Mouse (Mus musculus): ENCODE measurements around the gene Sox5. TPM values are rescaled to one million over a fixed set of nuclear protein-coding genes. Genes with fewer than 3 reads are reported as not detected.
"Not testable (repeated sequence)": the region's sequence is repeated elsewhere in the genome, so short reads cannot be mapped to it uniquely, and the experiment has no call there.

Sox5 gene
- total RNA-seq, 2 experiments from 2014 or later, result 15.5 to 16.1 TPM

DNA sequence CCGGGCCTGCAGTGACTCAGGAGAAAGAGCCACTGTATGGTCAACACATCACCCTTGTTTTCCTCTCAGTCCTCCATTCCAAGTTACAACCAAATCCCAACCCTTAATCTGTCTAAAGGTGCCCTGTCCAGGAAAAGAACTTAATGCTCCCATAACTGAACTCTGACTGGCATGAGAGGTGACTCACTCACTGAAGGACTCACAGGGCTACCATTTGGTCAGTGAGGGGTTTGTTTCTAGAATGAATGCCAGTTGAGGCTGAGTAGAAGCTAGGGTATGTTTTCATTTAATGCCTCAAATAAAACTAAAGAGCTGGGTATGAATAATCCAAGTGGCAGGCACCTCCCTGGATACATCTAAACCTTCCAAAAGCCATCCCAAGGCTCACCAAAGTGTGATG lies 484.6 kb downstream of the Sox5 start:
- DNase-seq (ENCODE audit: low spot score in 2 of 2), result no peak

DNA sequence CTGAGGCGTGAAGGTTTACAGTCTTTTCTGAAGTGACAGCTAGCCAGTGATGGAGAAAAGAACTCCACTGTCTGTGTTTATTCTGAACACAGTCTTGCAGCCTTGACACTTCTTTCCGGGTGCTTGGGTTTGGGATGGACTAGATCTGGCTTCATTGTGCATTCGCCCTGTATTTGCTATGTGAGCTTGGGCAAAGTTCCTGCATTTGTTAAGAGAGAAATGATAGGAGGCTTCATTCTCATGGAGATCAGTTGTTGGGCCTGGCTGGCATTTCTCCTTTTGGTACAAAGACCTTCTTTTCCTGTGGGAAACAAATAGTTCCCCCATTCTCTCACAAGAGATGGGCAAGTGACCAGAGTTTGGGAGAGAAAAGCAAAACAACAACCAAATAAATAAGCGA lies 490.3 kb downstream of the Sox5 start:
- DNase-seq (ENCODE audit: low spot score in 2 of 2), result no peak

DNA sequence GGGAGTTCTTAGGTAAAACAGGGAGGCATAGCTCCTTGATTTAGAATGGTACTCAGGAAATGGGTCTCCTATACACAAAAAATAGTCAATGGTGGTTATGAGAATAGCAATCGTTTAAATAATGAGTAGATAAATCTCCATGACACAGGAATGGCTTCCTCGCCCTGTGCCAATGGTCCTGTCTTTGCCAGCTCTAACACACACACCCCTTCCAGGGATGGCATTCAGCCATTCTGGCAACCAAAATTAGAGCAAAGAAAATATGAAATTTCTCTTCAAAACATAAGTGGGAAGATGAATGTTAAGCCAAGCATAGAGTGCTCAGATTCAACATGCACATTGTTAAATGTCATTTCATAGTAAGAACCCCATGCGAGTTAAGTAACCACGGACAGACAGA lies 495.7 kb downstream of the Sox5 start:
- no peak for DNase-seq (ENCODE audit: low spot score in 2 of 2)

DNA sequence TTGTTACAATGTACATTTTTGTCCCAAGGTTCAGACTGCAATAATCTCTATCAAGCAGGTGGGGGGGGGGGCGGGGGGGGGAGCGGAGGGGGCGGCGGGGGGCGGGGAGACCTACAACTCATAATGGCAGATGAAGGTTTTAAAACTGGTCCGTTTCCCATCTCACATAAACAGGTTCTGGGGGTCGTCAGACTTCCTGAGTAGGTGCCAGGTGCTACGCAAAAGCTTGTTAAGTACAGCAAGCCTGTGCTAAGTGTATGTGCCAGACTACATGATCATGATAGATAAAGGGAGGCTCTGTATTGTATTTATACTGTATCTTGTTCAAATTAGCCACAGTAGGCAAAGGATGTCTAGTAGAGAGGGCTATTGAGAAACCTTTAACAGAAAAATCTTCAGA lies 498.6 kb downstream of the Sox5 start:
- no peak for DNase-seq (ENCODE audit: low spot score in 2 of 2)

DNA sequence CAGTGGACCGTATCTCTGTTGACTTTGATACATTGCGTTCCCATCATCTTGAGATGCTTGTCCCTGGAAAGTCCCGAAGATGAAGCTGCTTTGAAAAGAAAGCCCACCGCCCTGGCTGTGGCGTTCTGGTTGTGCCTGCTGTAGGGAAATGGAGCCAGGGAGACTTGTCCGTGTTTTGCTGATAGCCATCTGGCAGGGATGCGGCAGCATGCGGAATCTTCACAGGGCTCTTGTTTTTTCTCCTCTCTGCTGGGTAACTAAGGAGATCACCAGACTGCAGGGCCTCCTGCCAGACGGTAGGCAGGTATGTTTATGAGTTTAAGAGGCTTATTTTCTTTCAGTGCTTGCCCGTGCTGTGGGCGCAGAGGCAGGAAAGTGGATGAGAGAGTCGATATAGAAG lies 499.0 kb downstream of the Sox5 start:
- no peak for DNase-seq (ENCODE audit: low spot score in 2 of 2)

DNA sequence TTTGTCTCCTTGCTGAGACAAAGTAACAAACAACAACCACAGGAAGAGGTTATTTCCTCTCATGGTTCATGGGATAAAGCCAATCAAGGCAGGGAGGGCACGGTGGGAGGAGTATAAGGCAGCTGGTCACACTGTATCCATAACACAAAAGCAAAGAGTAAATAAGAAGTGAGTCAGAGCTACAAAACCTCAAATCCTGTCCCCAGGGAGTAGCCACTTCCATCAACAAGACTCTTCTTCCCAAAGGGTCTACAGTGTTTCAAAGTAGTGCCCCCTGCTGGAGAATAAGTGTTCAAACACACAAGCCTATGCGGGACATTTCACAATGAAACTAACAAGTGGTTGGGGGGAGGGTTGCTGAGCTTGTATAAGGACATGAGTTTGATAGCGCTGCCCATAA lies 500.1 kb downstream of the Sox5 start:
- DNase-seq (ENCODE audit: low spot score in 2 of 2), result no peak

DNA sequence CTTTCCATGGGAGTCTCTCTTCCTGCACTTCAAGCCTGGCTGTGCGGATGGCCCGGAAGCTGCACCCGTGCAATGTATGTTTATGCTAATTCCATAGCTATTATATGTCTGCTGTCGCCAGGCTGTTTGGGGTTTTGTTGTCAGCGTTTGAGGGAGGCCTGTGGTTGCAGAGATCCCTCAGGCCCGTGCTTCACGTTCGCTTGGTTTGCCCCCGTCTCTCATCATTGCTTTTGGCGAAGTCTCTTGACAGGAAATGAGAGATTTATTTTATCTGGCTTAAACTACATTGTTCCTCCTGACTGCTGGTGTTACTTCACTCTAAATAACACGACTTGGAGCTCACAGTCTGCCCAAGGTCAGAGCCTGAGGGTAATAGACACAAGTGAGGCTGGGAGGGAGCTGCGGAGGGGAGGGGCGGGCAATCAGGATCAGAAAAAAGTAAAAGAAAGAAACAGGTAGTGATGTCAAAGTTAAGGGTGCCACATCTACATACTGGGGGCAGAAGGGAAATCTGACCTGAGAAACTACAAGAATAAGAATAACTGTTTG lies 503.2 kb downstream of the Sox5 start:
- DNase-seq (ENCODE audit: low spot score in 2 of 2), result no peak

DNA sequence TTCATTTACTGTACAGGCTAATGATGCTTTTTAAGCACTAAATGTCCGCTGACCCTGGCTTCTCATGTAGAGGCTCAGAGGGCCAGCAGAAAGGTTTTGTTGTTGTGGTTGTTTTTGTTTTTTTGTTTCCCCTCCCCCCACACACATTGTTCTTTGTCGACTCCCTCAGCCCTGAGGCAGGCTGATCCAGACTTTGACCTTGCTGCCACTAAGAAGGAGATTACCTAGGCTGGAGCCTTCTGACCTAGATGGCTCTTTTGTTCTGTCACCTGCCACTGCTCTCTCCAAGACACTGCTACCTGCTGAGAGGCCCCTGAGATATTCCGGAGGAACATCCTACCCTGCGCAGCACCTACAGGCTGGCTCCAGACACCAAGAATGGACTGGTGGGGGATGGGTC lies 508.4 kb downstream of the Sox5 start:
- DNase-seq (ENCODE audit: low spot score in 2 of 2), result not testable (repeated sequence)

DNA sequence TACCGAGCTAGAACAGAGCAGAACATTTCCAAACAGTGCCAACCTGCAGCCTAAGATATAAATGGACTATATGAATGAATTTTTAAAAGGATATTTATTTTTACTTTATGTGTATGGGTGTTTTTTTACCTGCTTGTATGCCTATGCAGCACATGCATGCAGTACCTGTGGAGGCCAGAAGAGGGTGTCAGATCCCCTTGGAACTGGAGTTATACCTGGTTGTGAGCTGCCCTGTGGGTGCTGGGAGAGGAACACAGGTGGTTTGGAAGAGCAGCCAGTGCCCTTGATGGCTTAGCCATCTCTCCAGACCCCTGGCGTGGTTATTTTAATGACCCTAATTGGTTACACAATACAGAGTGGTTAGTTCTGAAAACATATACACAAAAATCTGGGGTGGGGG lies 510.5 kb downstream of the Sox5 start:
- no peak for DNase-seq (ENCODE audit: low spot score in 2 of 2)

DNA sequence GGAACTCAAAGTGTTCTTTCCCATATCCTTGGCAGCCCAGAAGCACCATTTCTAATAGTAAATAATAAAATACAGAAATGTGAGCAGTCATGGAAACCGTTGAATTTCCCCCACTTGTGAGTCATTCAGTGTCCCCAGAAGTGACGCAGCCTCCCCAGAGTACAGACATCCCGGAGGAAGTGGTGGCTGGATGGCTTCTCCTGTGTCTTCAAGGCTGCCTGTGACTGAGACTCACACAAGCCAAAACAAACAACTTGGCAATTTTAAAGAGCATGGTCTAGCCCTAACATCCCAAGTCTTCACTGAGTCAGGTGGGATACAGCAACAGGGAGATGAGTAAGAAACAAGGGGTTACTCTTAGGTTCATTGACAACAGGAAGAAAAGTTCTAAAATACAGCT lies 511.5 kb downstream of the Sox5 start:
- DNase-seq (ENCODE audit: low spot score in 2 of 2), result no peak

DNA sequence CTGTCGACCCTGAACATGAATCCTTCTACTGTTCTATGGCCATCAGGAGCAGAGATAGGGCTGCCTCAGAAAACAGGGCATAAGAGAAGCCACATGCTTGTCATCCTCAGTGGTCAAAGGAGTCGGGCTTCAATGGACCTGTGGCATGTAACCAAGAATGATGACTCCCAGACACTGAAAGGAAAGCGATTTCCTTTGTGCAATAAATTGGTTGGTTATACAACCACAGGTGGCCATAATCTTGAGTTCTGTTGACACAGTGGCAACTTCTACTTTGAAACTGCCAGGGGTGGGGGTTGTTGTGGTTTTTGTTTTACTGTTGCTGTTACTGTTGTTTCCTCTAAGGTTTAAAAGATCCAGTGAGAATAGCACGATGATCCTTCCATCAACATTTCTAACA lies 512.1 kb downstream of the Sox5 start:
- no peak for DNase-seq (ENCODE audit: low spot score in 2 of 2)

DNA sequence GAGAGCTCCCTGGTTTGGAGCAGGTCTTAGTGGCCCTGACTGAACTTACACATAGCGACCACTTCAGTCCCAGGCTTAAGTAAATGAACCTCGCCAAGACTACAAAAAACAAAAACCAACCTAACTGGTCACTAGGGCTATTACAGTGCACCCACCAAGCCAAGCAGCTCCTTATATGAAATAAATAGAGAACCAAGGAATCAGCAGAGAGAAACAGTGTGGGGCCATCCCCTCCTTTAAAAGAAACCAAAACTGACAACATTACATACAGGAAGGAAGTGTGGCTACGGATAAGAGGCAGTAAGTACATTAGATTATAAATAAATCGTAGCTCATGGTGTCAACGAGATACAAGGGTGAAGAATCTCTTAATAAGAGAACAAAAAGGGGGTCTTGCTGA lies 516.0 kb downstream of the Sox5 start:
- DNase-seq (ENCODE audit: low spot score in 2 of 2), result no peak

DNA sequence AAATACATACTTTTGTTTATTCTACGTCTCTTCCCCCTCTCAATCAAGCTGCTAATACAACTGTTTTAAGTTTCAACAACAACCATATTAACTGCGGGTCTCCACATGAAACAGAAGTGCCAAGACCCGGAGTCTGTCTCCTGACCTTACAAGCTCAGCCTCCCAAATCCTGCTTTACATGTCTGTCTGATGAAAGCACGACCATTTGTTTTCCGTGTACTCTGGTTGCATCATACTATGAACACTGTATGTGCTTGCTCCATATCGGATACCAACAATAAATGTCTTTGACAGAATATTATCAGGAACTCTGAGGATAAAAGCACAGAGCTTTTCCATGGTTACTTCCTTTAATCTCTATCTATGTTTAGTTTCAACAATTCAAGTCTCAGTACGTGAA lies 516.8 kb downstream of the Sox5 start:
- DNase-seq (ENCODE audit: low spot score in 2 of 2), result no peak

DNA sequence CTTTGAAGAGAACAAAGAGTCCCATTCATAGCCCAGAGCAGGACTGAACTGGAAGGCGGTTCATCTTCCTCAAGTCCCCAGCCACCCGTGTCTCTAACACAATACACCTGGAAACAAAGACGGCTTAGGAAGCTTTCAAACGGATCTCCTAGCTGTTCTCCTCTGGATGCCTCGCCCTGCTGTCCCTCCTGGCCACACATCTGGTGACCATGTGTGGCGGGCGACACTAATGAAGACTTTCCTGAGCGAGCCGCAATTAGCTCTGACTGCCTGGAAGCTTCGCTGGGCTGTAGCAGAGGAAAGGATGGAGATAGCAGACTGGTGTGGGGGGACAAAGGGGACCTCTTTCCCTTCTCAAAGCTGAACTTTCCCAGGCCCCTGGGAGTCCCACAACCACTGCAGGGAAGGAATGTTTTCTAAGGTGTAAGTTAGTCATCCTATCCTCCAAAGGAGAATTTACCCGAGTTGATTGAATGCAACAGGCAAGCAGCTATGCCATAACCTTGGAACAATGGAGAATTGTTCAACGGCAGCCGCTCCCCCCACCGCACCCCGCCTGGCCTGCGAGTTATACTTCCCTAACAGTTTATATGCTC lies 517.4 kb downstream of the Sox5 start:
- no peak for DNase-seq (ENCODE audit: low spot score in 2 of 2)

DNA sequence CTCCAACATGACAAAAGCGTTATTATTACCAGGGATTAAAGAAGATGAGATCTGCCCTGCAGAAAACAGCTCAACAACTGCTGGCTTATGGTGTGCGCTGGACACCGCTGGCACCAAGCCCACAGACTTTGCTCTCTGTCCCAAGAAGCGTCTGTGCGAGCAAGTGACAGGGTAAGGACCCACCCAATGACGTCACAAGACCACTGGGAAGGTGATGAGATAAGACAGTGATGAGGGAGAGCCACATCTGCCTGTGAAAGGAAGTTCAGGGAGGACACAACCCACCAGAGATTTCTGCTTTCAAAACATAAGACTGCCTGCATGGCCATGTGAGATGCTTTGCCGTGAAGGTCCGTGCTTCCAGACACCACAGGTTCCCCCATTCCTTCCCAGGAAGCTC lies 525.3 kb downstream of the Sox5 start:
- DNase-seq (ENCODE audit: low spot score in 2 of 2), result no peak

DNA sequence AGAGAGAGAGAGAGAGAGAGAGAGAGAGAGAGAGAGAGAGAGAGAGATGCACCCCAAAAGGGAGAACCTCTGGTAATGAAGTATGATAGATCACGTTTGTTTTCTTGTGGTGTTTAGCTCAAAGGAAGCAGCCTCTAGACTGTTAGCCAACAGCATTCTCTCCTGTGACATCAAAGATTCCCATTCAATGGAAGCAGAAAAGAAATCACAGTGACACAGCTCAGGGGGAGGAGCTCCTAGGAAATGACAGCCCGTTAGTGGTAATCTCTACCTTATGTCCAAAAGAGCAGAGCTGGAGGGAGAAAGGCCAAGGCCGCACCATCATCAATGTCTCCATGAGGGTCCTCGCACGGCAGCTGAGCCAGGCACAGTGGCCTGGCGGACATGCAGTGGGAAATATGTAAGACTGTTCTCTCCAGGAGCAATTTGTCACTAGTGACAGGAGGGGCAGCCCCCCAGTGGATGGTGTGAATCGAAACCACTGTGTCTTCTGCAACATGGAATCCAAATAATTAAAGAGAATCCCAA lies 529.5 kb downstream of the Sox5 start:
- DNase-seq (ENCODE audit: low spot score in 2 of 2), result no peak

DNA sequence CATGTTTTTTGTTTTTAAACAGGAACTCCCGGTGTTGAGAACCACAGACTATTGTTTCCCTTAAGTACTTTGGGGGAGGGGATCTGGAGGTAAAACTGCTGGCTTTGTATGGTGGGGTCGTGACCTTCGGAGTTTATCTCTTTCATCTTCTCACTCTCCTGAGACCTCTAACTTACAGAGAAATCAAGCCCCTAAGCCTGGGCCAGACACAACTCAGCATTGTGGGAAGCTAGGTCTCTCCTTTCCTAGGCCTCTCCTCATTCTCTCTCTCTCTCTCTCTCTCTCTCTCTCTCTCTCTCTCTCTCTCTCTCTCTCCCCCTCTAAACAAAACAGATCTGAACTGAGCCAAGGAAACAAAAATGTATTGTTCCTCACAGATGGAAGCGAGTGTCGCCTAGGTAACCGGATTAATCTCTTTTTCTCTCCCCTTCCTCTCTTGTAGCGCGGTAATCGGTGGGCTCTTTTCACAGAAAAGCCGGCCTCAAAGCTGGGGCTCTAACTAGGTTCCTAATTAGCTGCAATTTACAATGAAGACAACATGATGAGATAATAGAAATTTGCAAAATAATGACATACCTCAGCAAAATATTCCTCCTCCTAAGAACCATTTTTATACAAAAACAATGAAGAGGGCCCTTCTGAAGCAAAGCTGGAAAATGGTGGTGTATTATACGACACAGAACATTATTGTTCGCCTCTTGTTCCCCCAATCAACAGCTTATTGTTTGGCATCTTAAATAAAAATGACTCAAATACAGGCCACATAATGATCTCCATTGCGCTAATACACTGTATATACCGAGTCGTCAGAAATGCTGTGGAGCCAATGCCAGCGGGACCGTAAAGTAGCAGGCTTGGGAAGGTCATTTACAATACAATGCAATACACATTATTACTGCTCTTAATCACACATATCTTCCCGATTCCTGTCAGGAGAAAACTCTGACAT lies 530.3 kb downstream of the Sox5 start:
- DNase-seq (ENCODE audit: low spot score in 2 of 2), result no peak

DNA sequence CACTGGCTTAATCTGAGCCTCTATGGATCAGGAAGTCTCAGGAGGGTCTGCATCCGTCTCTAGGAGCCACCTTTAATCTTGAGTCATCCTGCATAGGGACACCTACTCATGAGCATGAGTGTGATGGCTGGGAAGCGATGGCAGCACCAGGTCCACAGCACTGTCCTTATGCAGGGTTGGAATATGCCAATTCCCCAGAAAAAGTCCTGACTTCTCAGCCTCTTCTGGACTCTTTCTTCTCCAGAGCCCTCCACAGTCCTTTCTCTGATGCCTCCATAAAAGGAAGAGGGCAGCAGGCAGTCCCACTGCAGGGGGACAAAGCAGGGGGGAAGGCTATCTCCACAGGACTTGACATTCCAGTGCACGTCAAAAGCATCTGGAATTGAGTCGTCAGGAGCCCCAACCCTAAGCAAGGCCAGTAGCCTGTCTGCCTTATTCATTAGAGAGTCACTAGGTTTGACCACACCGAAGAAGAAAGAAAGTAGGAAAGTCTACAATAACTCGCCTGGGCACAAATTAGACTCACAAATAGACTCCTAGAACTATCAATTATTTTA lies 531.1 kb downstream of the Sox5 start:
- no peak for DNase-seq (ENCODE audit: low spot score in 2 of 2)

DNA sequence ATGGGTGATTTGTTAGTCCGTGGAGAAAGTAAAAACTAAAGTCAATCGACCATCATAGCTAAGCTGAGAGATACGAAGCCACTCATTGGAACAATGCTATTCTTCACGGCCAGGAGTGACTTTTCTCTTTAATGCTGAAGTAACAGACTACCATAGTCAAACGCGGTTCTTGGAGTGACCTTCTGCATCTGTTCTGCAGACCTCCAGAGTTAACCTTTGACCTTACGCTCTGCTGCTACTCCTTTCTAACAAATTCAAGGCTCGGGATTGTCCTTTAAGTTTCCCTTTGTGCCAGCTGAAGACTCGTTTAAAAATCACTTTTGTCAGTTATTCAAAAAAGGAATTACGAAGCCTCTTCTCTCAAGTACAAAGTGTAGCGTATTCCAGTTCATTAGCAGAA lies 545.2 kb downstream of the Sox5 start:
- DNase-seq (ENCODE audit: low spot score in 2 of 2), result no peak

DNA sequence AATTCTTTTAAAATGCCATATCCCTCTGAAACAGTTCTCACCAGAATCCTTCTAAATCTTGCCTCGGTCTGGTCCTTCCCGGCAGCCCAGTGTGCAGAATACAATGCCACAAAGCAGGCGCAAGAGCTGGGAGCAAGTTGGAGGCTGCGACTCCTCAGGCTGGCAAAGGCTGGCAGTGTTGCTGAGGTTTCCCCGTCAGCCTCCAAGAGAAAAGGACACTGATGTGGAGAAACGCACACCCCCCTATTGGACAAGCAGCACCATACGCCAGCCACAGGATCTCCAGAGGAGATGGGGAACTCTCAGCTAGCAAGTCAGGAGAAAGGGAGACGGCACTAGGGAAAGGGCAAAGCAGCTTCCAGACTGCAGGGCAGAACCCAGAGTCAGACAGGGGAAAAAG lies 577.8 kb downstream of the Sox5 start:
- DNase-seq (ENCODE audit: low spot score in 2 of 2), result no peak

DNA sequence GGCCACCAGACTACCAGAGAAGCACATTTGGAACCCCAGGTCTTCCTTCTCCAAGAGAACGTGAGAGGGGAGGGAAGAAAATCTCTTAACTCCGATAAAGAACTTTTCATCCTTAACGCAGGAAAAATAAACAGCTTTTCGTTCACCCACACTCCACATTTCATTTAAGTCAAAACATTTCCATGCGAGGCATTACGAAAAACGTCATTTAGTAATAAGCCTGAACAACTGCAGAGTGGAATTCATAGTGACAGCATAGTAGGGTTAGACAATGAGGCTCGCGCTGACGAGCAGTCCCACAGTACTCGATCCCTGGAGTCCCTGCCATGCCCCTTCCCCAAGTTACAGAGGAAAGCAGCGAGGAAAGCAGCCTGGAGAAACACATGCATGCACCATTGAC lies 578.8 kb downstream of the Sox5 start:
- no peak for DNase-seq (ENCODE audit: low spot score in 2 of 2)

DNA sequence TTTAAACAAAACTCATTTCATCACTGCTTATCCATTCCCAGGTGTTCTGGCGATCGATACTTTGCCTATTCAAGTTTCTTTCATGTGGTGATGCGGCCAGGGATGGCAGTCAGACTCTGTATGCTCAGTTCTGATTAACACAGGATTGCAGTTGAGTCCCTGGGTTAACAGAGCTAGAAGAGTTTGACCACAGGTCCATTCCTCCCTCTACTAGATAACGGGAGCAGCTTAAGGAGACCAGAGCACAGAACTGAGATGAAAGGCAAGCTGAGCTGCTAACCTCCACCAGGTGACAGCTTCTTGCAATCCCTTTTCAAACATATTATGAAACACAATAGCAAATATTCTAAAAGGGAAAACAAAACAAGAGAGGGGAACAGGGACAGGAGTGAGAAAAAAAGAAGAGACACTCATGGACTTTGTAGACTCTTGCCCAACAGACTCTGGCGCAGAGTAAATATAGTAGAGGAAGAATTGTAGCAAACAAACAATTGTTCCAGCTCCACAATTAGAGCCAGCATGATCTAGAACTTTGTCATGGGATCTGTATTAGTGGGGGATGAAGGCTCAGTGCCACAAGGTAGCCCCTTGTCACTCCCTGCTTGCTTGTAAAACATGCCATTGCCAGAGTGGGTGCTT lies 580.3 kb downstream of the Sox5 start:
- DNase-seq (ENCODE audit: low spot score in 2 of 2), result no peak

Data from adrenal gland, postnatal 4 days (tissue).